Mouse (Mus musculus) liver, postnatal 0 days (tissue): ENCODE data around the gene Rab29.

Experiments used
- CTCF ChIP-seq: sonication (generic); IDR thresholded peaks from 2 replicates; pipeline ENCODE4 v1.5.1; 2016; ENCODE audit warnings: antibody characterized with exemption, low read depth
- EP300 ChIP-seq: IDR thresholded peaks from 2 replicates; pipeline ENCODE4 v1.6.1; 2016; ENCODE audit warnings: antibody characterized with exemption, low read depth, mild to moderate bottlenecking

DNA sequence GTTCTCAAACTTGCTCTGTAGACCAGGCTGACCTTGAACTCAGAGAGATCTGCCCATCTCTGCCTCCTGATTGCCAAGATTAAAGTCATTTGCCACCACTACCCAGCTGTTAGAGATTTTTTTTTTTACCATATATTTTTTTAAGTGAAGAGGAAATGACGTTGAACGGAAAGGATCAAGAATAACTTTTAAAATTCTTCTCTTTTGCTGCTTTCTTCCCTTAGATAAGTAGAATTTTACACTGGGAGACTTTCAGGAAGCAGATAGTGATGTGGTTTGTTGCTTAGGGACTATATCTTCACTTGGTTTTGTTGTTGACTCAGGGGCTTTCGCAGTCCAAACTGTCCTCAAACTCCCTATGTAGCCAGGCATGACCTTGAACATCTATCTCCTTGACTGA, 41.4 kb downstream of the Rab29 start:
- no peak for TF ChIP-seq CTCF
- no peak for TF ChIP-seq EP300
